Mouse (Mus musculus): ENCODE measurements around the gene Cfap44. TPM values are rescaled to one million over a fixed set of nuclear protein-coding genes. Genes with fewer than 3 reads are reported as not detected.

Gene Cfap44
- polyA plus RNA-seq, 1 experiment, result not detected

DNA sequence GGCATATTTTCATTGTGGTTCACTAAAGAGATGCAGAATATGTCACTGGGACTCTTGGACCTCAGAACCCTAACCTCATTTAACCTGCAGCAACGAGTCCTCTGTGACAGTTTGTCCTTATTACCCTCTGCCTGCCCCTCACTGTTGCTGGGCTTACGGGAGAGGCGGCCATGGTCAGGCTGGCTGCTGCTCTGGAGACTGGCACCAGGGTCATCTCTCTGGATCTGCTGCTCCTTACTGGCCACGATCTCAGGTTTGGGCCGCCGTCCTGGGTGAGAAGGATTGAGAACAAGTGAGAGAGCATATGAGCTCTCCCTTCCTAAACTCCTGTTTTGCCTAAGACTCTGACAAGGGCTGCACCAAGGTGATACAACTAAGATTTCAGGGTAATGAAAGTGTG, 97.6 kb downstream of the Cfap44 start:
- Histone ChIP-seq H3K4me3 (ENCODE audit: extremely low read depth, insufficient read depth, insufficient read length) (no peak overlapping the region), H3K36me3 (ENCODE audit: control insufficient read depth, insufficient read depth, low read length) (no peaks in the 10 kb centered on the region), H3K27ac (ENCODE audit: insufficient read depth, low read length) (no peak overlapping the region), H3K27me3 (ENCODE audit: control insufficient read depth, insufficient read depth, low read length) (no peaks in the 10 kb centered on the region), H3K4me1 (ENCODE audit: control insufficient read depth, insufficient read depth, insufficient read length) (no peaks in the 10 kb centered on the region)
- 88% methylated on average over 6 of the region's 6 CpGs for WGBS
- no peak for TF ChIP-seq POLR2A (IDR thresholded peaks at IDR 0.05; ENCODE audit: low read depth, low read length)
- no peak for TF ChIP-seq CTCF (IDR thresholded peaks at IDR 0.05; ENCODE audit: extremely low read depth, insufficient read depth, insufficient read length, insufficient replicate concordance)
- no peak for DNase-seq (ENCODE audit: low read depth in 1 of 2, low spot score in 2 of 2)

DNA sequence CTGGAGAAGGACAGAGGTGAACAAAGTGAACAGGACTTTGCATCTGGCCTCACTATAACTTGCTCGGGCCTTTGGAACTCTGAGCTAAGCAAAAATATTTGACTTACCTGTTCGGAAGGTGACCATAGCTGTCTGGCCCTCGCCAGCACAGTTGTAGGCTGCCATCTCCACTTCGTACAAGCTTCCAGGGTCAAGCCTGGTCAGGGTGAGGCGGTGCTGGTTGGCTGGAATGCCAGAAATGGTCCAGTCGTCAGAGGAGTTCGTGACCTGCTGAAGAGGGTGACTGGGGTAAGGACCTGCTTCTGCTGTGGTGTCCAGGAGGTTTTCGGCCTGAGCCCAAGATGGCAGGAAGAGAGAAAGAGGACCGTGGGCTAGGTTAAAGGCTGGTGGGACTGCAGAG, 98.1 kb downstream of the Cfap44 start:
- Histone ChIP-seq H3K27me3 (ENCODE audit: control insufficient read depth, insufficient read depth, low read length) (no peaks in the 10 kb centered on the region), H3K27ac (ENCODE audit: insufficient read depth, low read length) (no peak overlapping the region), H3K4me1 (ENCODE audit: control insufficient read depth, insufficient read depth, insufficient read length) (no peaks in the 10 kb centered on the region), H3K4me3 (ENCODE audit: extremely low read depth, insufficient read depth, insufficient read length) (no peak overlapping the region), H3K36me3 (ENCODE audit: control insufficient read depth, insufficient read depth, low read length) (no peaks in the 10 kb centered on the region)
- TF ChIP-seq CTCF (IDR thresholded peaks at IDR 0.05; ENCODE audit: extremely low read depth, insufficient read depth, insufficient read length, insufficient replicate concordance) (no peak), POLR2A (IDR thresholded peaks at IDR 0.05; ENCODE audit: low read depth, low read length) (no peak)
- WGBS, result 85% methylated on average over 9 of the region's 9 CpGs
- DNase-seq (ENCODE audit: low read depth in 1 of 2, low spot score in 2 of 2), result no peak

DNA sequence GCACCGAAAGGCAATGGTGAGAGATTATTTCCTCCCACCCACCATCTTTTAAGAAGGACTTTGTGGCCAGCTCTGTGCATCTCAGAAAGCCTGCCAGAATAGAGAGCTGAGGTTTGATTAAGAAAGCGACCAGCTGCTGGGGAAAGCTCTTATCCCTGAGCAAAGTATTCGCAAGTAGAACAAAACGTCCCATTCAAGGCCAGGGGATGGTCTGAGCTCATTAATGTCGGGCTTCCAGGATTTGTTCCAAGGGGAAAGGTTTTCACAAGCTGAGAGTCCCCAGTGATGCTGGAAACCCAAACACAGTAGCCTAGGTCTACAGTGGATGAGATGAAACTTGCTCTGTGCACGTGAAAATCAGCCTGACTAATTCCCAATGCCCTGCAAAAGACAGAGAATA, 99.3 kb downstream of the Cfap44 start:
- no peak overlapping the region for H3K27ac ChIP-seq (ENCODE audit: insufficient read depth, low read length)
- no peaks in the 10 kb centered on the region for H3K36me3 ChIP-seq (ENCODE audit: control insufficient read depth, insufficient read depth, low read length)
- H3K4me1 ChIP-seq (ENCODE audit: control insufficient read depth, insufficient read depth, insufficient read length), result no peaks in the 10 kb centered on the region
- H3K27me3 ChIP-seq (ENCODE audit: control insufficient read depth, insufficient read depth, low read length), result no peaks in the 10 kb centered on the region
- TF ChIP-seq POLR2A (IDR thresholded peaks at IDR 0.05; ENCODE audit: low read depth, low read length), result no peak
- no peak for TF ChIP-seq CTCF (IDR thresholded peaks at IDR 0.05; ENCODE audit: extremely low read depth, insufficient read depth, insufficient read length, insufficient replicate concordance)
- WGBS, result 77% methylated on average over 6 of the region's 6 CpGs
- no peak for DNase-seq (ENCODE audit: low read depth in 1 of 2, low spot score in 2 of 2)
- no peak overlapping the region for H3K4me3 ChIP-seq (ENCODE audit: extremely low read depth, insufficient read depth, insufficient read length)

DNA sequence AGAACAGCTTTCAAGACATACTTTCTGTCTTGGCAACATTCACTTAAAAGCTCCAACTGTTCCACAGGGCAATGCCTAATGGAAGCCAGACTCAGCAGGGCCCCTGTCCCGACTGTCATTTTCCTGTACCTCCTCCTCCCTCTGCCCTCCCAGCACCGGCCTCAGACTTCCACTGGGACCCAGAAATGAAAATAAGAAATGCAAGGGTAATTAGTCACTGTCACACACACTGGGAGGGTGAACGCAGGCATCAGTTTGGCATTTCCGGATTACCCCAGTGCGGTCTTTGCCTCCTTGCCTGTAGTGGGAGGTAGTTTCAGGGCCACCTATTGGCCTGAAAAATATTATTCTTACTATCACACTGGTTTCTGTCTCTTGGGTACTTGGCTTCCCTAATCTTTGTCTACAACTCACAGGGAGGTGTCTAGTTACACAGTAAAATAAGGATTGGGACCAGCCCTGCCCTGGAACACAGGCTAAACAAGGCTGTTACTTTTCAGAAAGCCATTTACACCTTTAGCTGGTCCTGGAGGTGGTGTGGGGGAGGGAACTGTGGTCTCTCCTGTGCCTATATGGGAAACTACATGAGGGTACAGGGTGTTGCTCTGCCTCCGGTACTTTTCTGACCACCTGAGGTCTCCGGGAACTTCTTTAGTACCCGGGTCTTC, 100.0 kb downstream of the Cfap44 start:
- Histone ChIP-seq H3K4me3 (ENCODE audit: extremely low read depth, insufficient read depth, insufficient read length) (no peak overlapping the region), H3K36me3 (ENCODE audit: control insufficient read depth, insufficient read depth, low read length) (no peaks in the 10 kb centered on the region), H3K4me1 (ENCODE audit: control insufficient read depth, insufficient read depth, insufficient read length) (no peaks in the 10 kb centered on the region), H3K27ac (ENCODE audit: insufficient read depth, low read length) (no peak overlapping the region), H3K27me3 (ENCODE audit: control insufficient read depth, insufficient read depth, low read length) (no peaks in the 10 kb centered on the region)
- DNase-seq (ENCODE audit: low read depth in 1 of 2, low spot score in 2 of 2), result no peak
- WGBS, result 27% methylated on average over 8 of the region's 8 CpGs
- TF ChIP-seq CTCF (IDR thresholded peaks at IDR 0.05; ENCODE audit: extremely low read depth, insufficient read depth, insufficient read length, insufficient replicate concordance) (no peak), POLR2A (IDR thresholded peaks at IDR 0.05; ENCODE audit: low read depth, low read length) (no peak)

DNA sequence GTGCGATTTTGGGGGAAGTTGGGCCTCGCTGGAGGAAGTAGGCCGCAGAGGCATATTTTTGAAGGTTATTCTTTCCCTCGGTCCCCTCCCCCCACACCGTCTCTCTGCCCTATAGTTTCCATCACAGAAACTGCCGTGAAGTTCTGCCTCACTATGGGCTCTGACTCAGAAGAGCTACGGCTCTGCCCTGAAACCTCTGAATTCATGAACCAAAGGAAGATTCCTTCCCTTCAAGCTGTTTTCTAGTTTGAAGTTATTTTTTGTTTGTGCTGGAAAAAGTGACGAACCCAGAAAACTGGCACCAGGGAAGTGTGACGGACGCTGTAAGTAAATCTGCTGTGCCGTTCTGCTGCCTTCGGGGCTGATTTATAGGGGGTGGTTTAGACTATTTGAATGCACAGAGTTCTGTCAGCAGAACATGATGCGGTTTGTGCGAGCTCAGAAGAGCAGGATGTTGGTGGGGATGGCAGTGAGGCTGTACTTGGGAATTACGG, 102.4 kb downstream of the Cfap44 start:
- Histone ChIP-seq H3K36me3 (ENCODE audit: control insufficient read depth, insufficient read depth, low read length) (no peaks in the 10 kb centered on the region), H3K27ac (ENCODE audit: insufficient read depth, low read length) (no peak overlapping the region), H3K4me3 (ENCODE audit: extremely low read depth, insufficient read depth, insufficient read length) (no peak overlapping the region), H3K4me1 (ENCODE audit: control insufficient read depth, insufficient read depth, insufficient read length) (no peaks in the 10 kb centered on the region), H3K27me3 (ENCODE audit: control insufficient read depth, insufficient read depth, low read length) (no peaks in the 10 kb centered on the region)
- DNase-seq (ENCODE audit: low read depth in 1 of 2, low spot score in 2 of 2), result no peak
- WGBS, result 33% methylated on average over 15 of the region's 15 CpGs
- TF ChIP-seq CTCF (IDR thresholded peaks at IDR 0.05; ENCODE audit: extremely low read depth, insufficient read depth, insufficient read length, insufficient replicate concordance) (no peak), POLR2A (IDR thresholded peaks at IDR 0.05; ENCODE audit: low read depth, low read length) (no peak)

DNA sequence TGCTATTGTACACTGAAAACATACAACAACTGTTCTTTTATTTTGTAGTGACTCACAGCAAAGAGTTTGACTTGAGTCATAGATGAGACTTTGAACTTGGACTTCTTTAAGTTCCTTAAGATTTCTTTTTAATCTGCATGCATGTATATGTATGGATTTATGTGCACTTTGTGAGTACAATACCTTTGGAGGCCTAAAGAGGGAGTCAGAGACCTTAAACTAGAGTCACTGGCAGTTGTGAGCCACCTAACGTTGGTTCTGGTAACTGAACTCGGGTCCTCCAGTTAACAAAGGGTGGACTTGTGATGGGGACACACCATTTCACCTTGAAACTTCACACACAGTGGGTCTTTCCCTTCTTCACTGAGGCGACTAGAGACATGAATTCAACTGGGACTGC, 103.9 kb downstream of the Cfap44 start:
- TF ChIP-seq CTCF (IDR thresholded peaks at IDR 0.05; ENCODE audit: extremely low read depth, insufficient read depth, insufficient read length, insufficient replicate concordance) (no peak), POLR2A (IDR thresholded peaks at IDR 0.05; ENCODE audit: low read depth, low read length) (no peak)
- Histone ChIP-seq H3K27ac (ENCODE audit: insufficient read depth, low read length) (no peak overlapping the region), H3K4me1 (ENCODE audit: control insufficient read depth, insufficient read depth, insufficient read length) (no peaks in the 10 kb centered on the region), H3K4me3 (ENCODE audit: extremely low read depth, insufficient read depth, insufficient read length) (no peak overlapping the region), H3K36me3 (ENCODE audit: control insufficient read depth, insufficient read depth, low read length) (no peaks in the 10 kb centered on the region), H3K27me3 (ENCODE audit: control insufficient read depth, insufficient read depth, low read length) (no peaks in the 10 kb centered on the region)
- no peak for DNase-seq (ENCODE audit: low read depth in 1 of 2, low spot score in 2 of 2)
- WGBS, result 91% methylated on average over 3 of the region's 3 CpGs

DNA sequence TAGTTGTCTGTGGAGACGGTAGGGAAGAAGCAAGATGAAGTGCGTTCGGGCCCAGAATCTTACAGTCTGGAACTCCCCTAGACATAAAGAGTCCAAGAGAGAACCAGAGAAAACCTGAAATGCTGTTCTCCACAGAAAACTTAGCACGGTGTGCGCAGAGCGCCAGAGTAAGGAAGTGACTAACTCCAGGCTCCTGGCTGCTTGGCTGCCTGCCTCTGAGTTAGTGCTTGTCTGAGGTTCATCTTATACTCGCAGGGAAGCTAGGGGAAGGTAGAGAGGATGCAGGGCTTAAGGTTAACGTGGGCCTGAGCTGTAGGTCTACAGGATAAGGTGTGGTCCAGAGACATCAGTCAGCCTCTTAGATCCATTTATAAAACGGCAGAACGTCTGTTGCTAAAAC, 107.2 kb downstream of the Cfap44 start:
- H3K27me3 ChIP-seq (ENCODE audit: control insufficient read depth, insufficient read depth, low read length), result no peaks in the 10 kb centered on the region
- H3K36me3 ChIP-seq (ENCODE audit: control insufficient read depth, insufficient read depth, low read length), result no peaks in the 10 kb centered on the region
- no peak overlapping the region for H3K4me3 ChIP-seq (ENCODE audit: extremely low read depth, insufficient read depth, insufficient read length)
- TF ChIP-seq CTCF (IDR thresholded peaks at IDR 0.05; ENCODE audit: extremely low read depth, insufficient read depth, insufficient read length, insufficient replicate concordance) (no peak), POLR2A (IDR thresholded peaks at IDR 0.05; ENCODE audit: low read depth, low read length) (no peak)
- no peaks in the 10 kb centered on the region for H3K4me1 ChIP-seq (ENCODE audit: control insufficient read depth, insufficient read depth, insufficient read length)
- WGBS, result 83% methylated on average over 10 of the region's 10 CpGs
- no peak overlapping the region for H3K27ac ChIP-seq (ENCODE audit: insufficient read depth, low read length)
- DNase-seq (ENCODE audit: low read depth in 1 of 2, low spot score in 2 of 2), result no peak
